Mouse (Mus musculus) midbrain, embryonic 14.5 days (tissue): ENCODE results near the gene Lama4. TPM values are rescaled to one million over a fixed set of nuclear protein-coding genes. Genes with fewer than 3 reads are reported as not detected.

Source experiments
- ATAC-seq: fragments of 200-750 bp; cut with Nextera tagmentation; 2 replicates; pipeline ENCODE4 v1.8.0; 2017; ENCODE audit warnings: moderate number of reproducible peaks, moderate library complexity; ENCODE audit not compliant: low FRiP score, low TSS enrichment
- DNase-seq: peaks from one replicate; pipeline ENCODE4 v3.0.0-alpha.2; 2015
- H3K27ac ChIP-seq: fragments of 300-500 bp; sonication (generic); replicated peaks from 2 replicates; pipeline ENCODE4 v1.5.1; 2014; ENCODE audit warnings: mild to moderate bottlenecking, low read depth, low read length, moderate library complexity
- H3K27me3 ChIP-seq: fragments of 300-500 bp; sonication (generic); 2 replicates; pipeline ENCODE4 v1.6.1; 2014; ENCODE audit warnings: low read length, control low read depth, mixed read lengths; ENCODE audit not compliant: control insufficient read depth, insufficient read depth
- H3K36me3 ChIP-seq: fragments of 300-500 bp; sonication (generic); 2 replicates; pipeline ENCODE4 v1.6.1; 2014; ENCODE audit warnings: low read length, control low read depth; ENCODE audit not compliant: control insufficient read depth, insufficient read depth
- H3K4me1 ChIP-seq: fragments of 300-500 bp; sonication (generic); 2 replicates; pipeline ENCODE4 v1.6.1; 2014; ENCODE audit warnings: mild to moderate bottlenecking, antibody characterized with exemption, low read length, control low read depth; ENCODE audit not compliant: control insufficient read depth, insufficient read depth
- H3K4me2 ChIP-seq: fragments of 300-500 bp; sonication (generic); 2 replicates; pipeline ENCODE4 v1.6.1; 2014; ENCODE audit warnings: mild to moderate bottlenecking, low read length, moderate library complexity
- H3K4me3 ChIP-seq: fragments of 300-500 bp; sonication (generic); replicated peaks from 2 replicates; pipeline ENCODE4 v1.5.1; 2014; ENCODE audit warnings: low read depth, low read length
- H3K9ac ChIP-seq: fragments of 300-500 bp; sonication (generic); replicated peaks from 2 replicates; pipeline ENCODE4 v1.6.1; 2014; ENCODE audit warnings: mild to moderate bottlenecking, low read length, moderate library complexity
- H3K9me3 ChIP-seq: fragments of 300-500 bp; sonication (generic); 2 replicates; pipeline ENCODE4 v1.6.1; 2016; ENCODE audit warnings: low read length, control low read depth, mixed read lengths; ENCODE audit not compliant: control insufficient read depth
- WGBS: fragments of 180-500 bp; shearing (Covaris S2); extraction: QIAGEN DNeasy Blood & Tissue Kit; methylation state at CpG from one replicate; pipeline ENCODE4 v1.1.7; 2014; 5-methylcytosine and 5-hydroxymethylcytosine counted together
- polyA plus RNA-seq: library from polyadenylated mRNA; unstranded; fragments of >200 nt; fragmentation: Nextera tagmentation; extraction: Ambion mirVana; gene quantifications from 2 replicates; pipeline ENCODE4 v1.2.1, GENCODE M21; 2014

The Lama4 gene
- polyA plus RNA-seq, 1 experiment from 2014 or later = 18.9 TPM

DNA sequence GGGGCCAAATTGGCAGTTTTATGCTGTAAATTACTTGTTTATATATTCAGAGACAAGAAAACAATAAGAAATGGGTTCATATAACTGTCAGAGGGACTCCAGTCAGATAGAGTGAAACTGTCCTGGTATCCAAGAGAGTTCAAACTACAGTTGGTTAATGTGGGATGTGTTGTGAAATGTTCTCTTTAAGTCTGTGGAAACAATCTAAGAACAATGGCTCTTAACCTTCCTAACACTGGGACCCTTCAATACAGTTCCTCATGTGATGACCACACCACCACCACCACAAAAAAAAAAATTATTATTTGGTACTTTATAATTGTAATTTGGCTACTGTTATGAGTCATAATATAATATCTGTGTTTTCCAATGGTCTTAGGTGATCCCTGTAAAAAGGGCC is 38.2 kb downstream of the Lama4 start:
- Histone ChIP-seq H3K36me3 (no peaks in the 10 kb centered on the region), H3K9ac (no peak overlapping the region)
- ATAC-seq = no peak

DNA sequence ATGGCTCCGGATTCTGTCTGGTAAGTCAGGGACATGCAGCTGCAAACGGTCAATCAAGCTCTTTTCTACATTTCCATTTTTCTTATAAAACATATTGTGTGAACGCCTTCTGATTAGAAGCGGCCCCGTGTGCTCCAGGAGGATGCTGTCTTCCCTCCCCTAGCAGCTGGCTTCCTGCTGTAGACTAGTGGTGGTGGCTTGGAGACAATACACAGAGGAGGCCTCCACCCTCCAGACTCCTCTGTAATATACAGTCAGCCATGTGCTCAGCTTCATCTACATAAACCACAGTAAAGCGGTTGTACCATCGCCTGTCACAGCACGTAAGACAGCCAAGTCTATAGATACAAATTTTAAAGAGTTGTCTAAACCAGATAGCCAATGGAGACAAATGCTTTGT is 40.2 kb downstream of the Lama4 start:
- H3K27ac ChIP-seq = no peak overlapping the region
- H3K4me2 ChIP-seq = no peak overlapping the region
- no peaks in the 10 kb centered on the region for H3K9me3 ChIP-seq
- H3K36me3 ChIP-seq = no peaks in the 10 kb centered on the region
- no peak overlapping the region for H3K4me3 ChIP-seq
- H3K9ac ChIP-seq = no peak overlapping the region
- WGBS = 85% methylated on average over 8 of the region's 8 CpGs
- ATAC-seq (no peak), DNase-seq (no peak)
- H3K27me3 ChIP-seq = no peaks in the 10 kb centered on the region
- no peaks in the 10 kb centered on the region for H3K4me1 ChIP-seq

More for the DNA sequence above, 38.2 kb downstream of the Lama4 start:
- Histone ChIP-seq H3K9me3 (no peaks in the 10 kb centered on the region), H3K4me1 (no peaks in the 10 kb centered on the region), H3K4me3 (no peak overlapping the region), H3K27me3 (no peaks in the 10 kb centered on the region), H3K4me2 (no peak overlapping the region), H3K27ac (no peak overlapping the region)
- DNase-seq = no peak

DNA sequence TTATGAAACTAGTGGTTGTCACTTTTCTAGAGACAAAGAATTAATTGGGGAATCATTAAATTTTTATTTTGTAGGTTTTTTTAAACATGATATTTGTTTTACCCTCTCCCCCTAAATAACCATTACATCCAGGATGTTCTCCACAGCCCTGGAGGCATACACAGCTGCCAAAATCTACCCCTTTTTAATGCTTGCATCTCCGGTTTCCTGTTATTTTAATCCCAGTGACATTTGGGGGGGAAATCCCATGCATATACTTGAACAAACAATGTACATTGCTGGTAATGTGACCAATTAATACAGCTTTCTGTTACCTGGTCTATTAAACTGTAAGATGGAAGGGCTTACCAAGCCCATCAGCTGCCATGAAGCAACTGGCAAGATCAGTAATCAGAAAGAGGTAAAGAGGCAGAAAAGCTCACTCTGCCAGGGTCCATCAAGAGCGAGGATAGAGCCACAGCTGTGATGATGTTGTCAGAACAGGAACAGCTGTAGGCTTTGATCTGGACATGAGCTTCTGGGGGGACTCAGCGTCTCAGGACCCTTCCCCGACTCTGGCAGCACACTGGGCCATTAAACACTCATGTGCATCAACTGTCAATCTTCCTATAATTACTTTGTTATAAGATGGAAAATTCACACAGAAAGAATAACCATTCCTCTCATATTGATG is 41.3 kb downstream of the Lama4 start:
- H3K27ac ChIP-seq = no peak overlapping the region
- DNase-seq = no peak
- no peaks in the 10 kb centered on the region for H3K27me3 ChIP-seq
- H3K9me3 ChIP-seq = no peaks in the 10 kb centered on the region
- H3K4me3 ChIP-seq = no peak overlapping the region
- WGBS = 47% methylated on average over 4 of the region's 4 CpGs
- no peak overlapping the region for H3K4me2 ChIP-seq
- no peaks in the 10 kb centered on the region for H3K36me3 ChIP-seq
- H3K9ac ChIP-seq = no peak overlapping the region
- ATAC-seq = no peak
- no peaks in the 10 kb centered on the region for H3K4me1 ChIP-seq

DNA sequence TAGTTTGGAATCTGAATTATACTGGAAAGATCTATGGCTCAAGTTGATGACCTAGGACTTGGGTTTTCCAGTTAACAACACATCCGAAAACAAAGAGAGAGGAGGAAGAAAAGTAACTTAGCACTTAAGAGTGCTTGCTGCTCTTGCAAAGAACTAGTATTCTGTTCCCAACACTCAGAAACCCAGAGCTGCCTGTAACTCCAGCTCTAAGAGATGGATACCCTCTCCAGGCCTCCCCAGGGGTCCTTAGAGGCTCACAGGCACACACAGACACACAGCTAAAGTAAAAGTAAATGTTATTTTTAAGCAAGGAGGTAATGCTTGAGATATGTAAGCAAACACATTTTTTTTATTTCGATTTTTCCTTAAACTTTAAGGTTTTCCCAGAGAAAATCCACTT is 49.5 kb downstream of the Lama4 start:
- DNase-seq (no peak), ATAC-seq (no peak)
- Histone ChIP-seq H3K4me3 (no peak overlapping the region), H3K4me1 (no peaks in the 10 kb centered on the region), H3K9me3 (no peaks in the 10 kb centered on the region), H3K9ac (no peak overlapping the region), H3K36me3 (no peaks in the 10 kb centered on the region), H3K27ac (no peak overlapping the region), H3K4me2 (no peak overlapping the region), H3K27me3 (no peaks in the 10 kb centered on the region)
- 74% methylated on average over 2 of the region's 2 CpGs for WGBS

DNA sequence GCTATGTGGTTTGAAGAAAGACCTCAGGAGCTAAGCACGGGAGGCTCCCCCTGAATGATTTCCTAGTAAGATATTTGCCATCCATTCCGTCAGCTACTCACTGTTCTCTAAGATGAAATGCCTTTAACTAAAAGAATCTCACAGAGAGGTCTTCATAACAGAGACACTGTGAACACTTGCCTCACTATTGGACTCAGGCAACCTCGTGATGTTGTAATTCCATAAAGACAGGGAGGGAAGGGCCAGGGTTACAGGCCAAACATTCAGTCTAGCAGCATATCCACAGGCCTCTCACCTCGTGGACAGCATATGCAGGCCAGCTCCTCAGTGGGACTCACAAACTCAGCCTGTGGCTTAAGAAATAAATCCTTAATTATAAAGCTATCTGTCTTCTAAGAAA is 52.7 kb downstream of the Lama4 start:
- ATAC-seq (no peak), DNase-seq (no peak)
- Histone ChIP-seq H3K4me2 (no peak overlapping the region), H3K27me3 (no peaks in the 10 kb centered on the region), H3K9me3 (no peaks in the 10 kb centered on the region), H3K27ac (no peak overlapping the region), H3K36me3 (no peaks in the 10 kb centered on the region), H3K4me1 (no peaks in the 10 kb centered on the region), H3K9ac (no peak overlapping the region), H3K4me3 (no peak overlapping the region)
- WGBS = 73% methylated on average over 4 of the region's 4 CpGs

DNA sequence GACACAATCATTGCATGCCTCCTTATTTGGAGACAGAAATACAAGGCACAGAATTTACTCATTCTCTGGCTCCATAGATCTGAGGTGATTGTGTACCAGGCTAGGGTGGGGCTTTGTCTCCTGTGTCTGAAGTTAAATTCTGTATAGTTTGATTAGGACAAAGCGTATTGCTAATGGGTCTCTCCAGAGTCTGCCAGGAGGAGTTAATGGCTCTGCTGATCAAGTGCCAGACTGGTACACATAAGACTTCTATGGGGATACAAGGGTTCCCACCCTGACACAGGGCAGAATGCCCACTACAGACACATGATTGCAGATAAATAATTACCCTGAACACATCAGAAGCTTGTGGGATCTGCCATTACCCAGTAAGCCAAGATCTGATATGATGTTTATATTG is 53.3 kb downstream of the Lama4 start:
- ATAC-seq (no peak), DNase-seq (no peak)
- Histone ChIP-seq H3K27ac (no peak overlapping the region), H3K4me2 (no peak overlapping the region), H3K4me3 (no peak overlapping the region), H3K4me1 (no peaks in the 10 kb centered on the region), H3K27me3 (no peaks in the 10 kb centered on the region), H3K9me3 (no peaks in the 10 kb centered on the region), H3K9ac (no peak overlapping the region), H3K36me3 (no peaks in the 10 kb centered on the region)
- WGBS = 92% methylated on average over 1 of the region's 1 CpGs

DNA sequence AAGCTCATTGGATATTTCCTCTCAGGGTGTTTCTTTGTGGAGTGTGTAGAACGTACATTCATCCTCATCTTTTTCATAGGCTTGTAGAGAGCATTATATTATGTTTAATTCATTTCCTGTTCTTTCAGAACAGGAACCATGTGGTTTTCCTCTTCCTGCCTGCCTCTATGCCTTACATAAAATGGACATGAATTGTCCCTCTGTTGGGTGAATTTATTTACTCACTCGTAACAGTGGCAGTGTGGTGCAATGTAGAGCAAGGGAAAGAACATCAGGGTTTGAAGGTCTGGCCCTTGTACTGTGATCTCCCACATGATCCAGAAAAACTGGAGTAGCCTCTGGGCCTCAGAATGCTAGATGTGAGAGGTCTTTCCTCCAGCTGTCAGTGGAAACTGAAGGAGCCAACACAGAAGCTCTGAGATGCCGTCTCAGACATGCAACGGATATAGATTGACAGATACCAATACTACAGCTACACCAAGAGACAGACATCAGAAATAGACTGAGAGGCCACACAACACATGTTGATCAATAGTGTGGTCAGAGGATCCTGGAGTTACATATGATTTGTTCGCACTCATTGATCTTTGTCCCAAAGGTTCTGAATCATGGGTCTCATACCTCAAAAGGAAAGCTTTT is 58.4 kb downstream of the Lama4 start:
- Histone ChIP-seq H3K27ac (no peak overlapping the region), H3K4me2 (no peak overlapping the region), H3K36me3 (no peaks in the 10 kb centered on the region), H3K9ac (no peak overlapping the region), H3K27me3 (no peaks in the 10 kb centered on the region), H3K9me3 (no peaks in the 10 kb centered on the region), H3K4me1 (peaks cover 10% of the 10 kb centered on the region), H3K4me3 (no peak overlapping the region)
- DNase-seq (no peak), ATAC-seq (no peak; the same call in 1 of the 2 replicates)
- 72% methylated on average over 5 of the region's 5 CpGs for WGBS

DNA sequence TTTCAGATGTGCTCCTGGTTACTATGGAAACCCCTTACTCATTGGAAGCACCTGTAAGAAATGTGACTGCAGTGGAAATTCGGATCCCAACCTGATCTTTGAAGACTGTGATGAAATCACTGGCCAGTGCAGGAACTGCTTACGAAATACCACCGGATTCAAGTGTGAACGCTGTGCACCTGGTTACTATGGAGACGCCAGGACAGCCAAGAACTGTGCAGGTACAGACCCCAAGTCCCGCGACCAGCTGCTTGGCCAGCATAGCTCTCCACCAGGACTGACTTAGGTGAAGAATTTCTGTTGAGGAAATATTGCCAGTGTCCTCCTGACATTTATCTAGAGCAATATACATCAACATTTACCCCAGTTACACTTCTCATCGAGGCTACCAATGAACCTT is 61.2 kb downstream of the Lama4 start:
- Histone ChIP-seq H3K4me1 (peaks cover 10% of the 10 kb centered on the region), H3K4me3 (no peak overlapping the region)
- no peak for ATAC-seq

DNA sequence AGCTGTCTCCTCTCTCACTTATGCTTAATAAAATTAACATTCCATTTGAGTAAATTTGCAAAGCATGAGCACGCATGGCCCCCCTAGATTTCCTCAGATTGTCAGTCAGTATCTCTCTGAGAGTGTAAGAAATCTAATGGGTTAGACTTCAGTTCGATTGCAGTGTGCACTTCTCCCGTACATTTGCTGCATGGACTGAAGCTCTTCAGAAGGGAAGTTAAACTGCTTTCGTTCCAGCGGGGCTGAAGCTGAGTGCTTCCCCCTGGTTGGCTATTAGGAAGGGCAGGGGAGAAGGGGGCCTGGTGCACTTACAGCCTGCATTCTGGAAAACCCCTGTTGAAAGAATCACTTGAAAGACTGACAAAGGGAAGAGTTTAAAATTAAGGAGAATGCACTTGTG is 61.7 kb downstream of the Lama4 start:
- Histone ChIP-seq H3K27ac (no peak overlapping the region), H3K9me3 (no peaks in the 10 kb centered on the region), H3K4me3 (no peak overlapping the region), H3K9ac (no peak overlapping the region), H3K4me1 (peaks cover 10% of the 10 kb centered on the region), H3K36me3 (no peaks in the 10 kb centered on the region), H3K27me3 (no peaks in the 10 kb centered on the region), H3K4me2 (no peak overlapping the region)
- WGBS = 63% methylated on average over 5 of the region's 5 CpGs
- DNase-seq (no peak), ATAC-seq (no peak)

More for the DNA sequence above, 61.2 kb downstream of the Lama4 start:
- no peak overlapping the region for H3K4me2 ChIP-seq
- no peaks in the 10 kb centered on the region for H3K27me3 ChIP-seq
- WGBS = 90% methylated on average over 8 of the region's 8 CpGs
- no peak overlapping the region for H3K27ac ChIP-seq
- DNase-seq = no peak
- H3K9me3 ChIP-seq = no peaks in the 10 kb centered on the region
- H3K36me3 ChIP-seq = no peaks in the 10 kb centered on the region
- no peak overlapping the region for H3K9ac ChIP-seq
